Mouse (Mus musculus) MEL (cell line): ENCODE data around the gene Mboat1.

Experiments
- CTCF ChIP-seq, 3 experiments: IDR thresholded peaks in 2 of 3; conservative IDR thresholded peaks in 1 of 3; 2 replicates each; pipeline ENCODE4 v1.5.1; 2011 to 2012; ENCODE audit warnings: low read length in 3 of 3, low read depth in 2 of 3, mild to moderate bottlenecking in 2 of 3, improper control_type of control experiment in 1 of 3, inconsistent platforms in 1 of 3, mixed read lengths in 1 of 3, moderate library complexity in 1 of 3; ENCODE audit not compliant: control insufficient read depth in 1 of 3, insufficient read depth in 1 of 3, poor library complexity in 1 of 3, severe bottlenecking in 1 of 3
- GABPA ChIP-seq: IDR thresholded peaks from 2 replicates; pipeline ENCODE4 v1.6.1; 2012; ENCODE audit warnings: low read depth, mild to moderate bottlenecking, inconsistent platforms, low read length, improper control_type of control experiment, moderate library complexity
- GATA1 ChIP-seq: IDR thresholded peaks from 2 replicates; pipeline ENCODE4 v1.6.1; 2011; ENCODE audit warnings: low read depth, low read length, improper control_type of control experiment
- MYC ChIP-seq: IDR thresholded peaks from 2 replicates; pipeline ENCODE4 v1.6.1; 2011; ENCODE audit warnings: low read depth, mild to moderate bottlenecking, low read length, improper control_type of control experiment, moderate library complexity
- NELFE ChIP-seq: IDR thresholded peaks from 2 replicates; pipeline ENCODE4 v1.6.1; 2011; ENCODE audit warnings: low read depth, low read length, improper control_type of control experiment
- POLR2A ChIP-seq, 2 experiments: IDR thresholded peaks; 2 replicates each; pipeline ENCODE4 v1.6.1; 2011 to 2012; ENCODE audit warnings: low read length in 2 of 2, mild to moderate bottlenecking in 2 of 2, control low read depth in 1 of 2, improper control_type of control experiment in 1 of 2, low read depth in 1 of 2, moderate library complexity in 1 of 2; ENCODE audit not compliant: control insufficient read depth in 1 of 2, insufficient read depth in 1 of 2, poor library complexity in 1 of 2
- RCOR1 ChIP-seq: IDR thresholded peaks from 2 replicates; pipeline ENCODE4 v1.6.1; 2012; ENCODE audit warnings: low read depth, mild to moderate bottlenecking, inconsistent platforms, low read length, improper control_type of control experiment
- TCF12 ChIP-seq: IDR thresholded peaks from 2 replicates; pipeline ENCODE4 v1.6.1; 2014; ENCODE audit warnings: low read depth, mild to moderate bottlenecking, inconsistent platforms, low read length, improper control_type of control experiment, moderate library complexity
- ZC3H11A ChIP-seq: IDR thresholded peaks from 2 replicates; pipeline ENCODE4 v1.6.1; 2012; ENCODE audit warnings: low read depth, mild to moderate bottlenecking, inconsistent platforms, low read length, improper control_type of control experiment

- no peak for TF ChIP-seq POLR2A (IDR thresholded peaks at IDR 0.05; ENCODE audit: control insufficient read depth in 1 of 2, insufficient read depth in 1 of 2, low read depth in 1 of 2, low read length in 2 of 2, poor library complexity in 1 of 2)
- TF ChIP-seq TCF12 = no peak
- TF ChIP-seq ZC3H11A = no peak
- no peak for TF ChIP-seq CTCF (IDR thresholded peaks at IDR 0.05 in 2 of 3, conservative IDR thresholded peaks at IDR 0.05 in 1 of 3; ENCODE audit: control insufficient read depth in 1 of 3, insufficient read depth in 1 of 3, low read depth in 2 of 3, low read length in 3 of 3, poor library complexity in 1 of 3, severe bottlenecking in 1 of 3)
- TF ChIP-seq MYC = no peak
- TF ChIP-seq GABPA = no peak
- TF ChIP-seq GATA1 = no peak
- TF ChIP-seq RCOR1 = no peak
- no peak for TF ChIP-seq NELFE
Observed at GRCm38 (mm10) chr13:30167499-30167898, 31.2 kb downstream of the Mboat1 start.
